Mouse (Mus musculus) right cerebral cortex, postnatal 10 days (tissue): ENCODE measurements around the gene BC025920.
A peak's percentile ranks its signal among the peaks of the same experiment; 100 is the strongest.

Source experiments
- DNase-seq, 2 experiments: peaks; one replicate each; pipeline ENCODE4 v3.0.0; 2021; ENCODE audit warnings: low spot score in 2 of 2

BC025920 gene

GRCm38 (mm10) chr10:81574081-81575056 lies 31.7 kb upstream of the BC025920 start, which contains the start of gene Tle2:
TSS of gene Tle2 (plus strand) at chr10:81574561.
- DNase-seq: no peak

GRCm38 (mm10) chr10:81575208-81575631 lies 30.9 kb upstream of the BC025920 start:
- DNase-seq: no peak

DNA sequence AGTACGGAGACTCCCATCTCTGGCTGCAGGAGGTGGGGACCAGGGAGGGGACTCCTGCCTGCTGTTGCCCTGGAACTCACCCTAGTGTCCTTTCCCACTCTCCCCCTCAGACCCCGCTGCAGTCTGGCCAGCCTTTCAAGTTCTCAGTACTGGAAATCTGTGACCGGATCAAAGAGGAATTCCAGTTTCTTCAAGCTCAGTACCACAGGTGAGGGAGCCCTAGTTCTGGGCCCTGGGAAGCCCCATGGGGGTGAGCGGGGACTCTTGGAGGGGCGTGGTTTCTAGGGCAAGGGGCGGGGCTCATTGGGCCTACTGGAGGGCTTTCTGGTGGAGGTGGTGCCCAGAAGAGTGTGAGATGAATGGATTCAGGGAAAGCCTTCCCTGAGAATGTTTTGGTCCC lies 30.4 kb upstream of the BC025920 start:
- DNase-seq: no peak

DNA sequence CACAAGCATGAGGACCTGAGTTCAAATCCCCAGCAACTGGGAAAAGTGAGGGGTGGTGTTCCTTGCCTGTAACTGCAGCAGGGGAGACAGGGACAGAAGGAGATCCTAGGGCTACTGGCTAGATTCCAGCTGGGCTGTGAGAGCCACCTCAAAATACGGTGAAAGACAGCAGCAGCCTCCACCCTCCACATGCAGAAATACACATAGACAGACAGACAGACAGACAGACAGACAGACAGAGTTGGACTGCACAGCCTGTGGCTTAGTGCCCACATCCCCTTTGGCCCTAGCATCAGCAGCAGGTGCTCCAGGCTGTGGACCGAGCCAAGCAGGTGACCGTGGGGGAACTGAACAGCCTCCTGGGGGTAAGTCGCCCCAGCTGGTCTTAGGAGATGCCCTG lies 26.1 kb upstream of the BC025920 start:
- no peak for DNase-seq

DNA sequence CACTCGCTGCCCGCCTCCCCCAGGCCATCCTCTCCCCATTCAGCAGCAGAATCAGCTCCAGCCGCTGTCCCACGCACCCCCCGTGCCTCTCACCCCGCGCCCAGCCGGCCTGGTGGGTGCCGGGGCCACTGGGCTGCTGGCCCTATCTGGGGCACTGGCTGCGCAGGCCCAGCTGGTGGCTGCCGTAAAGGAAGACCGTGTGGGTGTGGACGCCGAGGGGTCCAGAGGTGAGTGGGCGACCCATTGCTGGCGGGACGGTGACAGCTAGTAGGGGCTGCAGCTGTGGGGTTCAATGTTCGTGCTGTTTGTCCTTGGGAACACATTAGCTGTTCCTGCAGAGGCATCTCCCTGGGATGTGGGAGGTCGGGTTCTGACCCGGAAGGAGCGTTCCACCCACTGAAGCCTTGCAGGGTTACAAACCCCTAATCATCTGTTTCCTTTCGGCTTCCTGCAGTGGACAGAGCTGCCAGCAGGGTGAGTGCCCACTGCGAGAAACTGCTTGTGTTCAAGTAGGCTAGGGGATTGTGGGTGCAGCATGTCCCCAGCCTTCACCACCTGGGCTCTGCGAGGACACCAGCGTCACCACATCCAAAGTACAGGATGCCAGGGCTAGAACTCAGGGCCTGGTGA lies 25.5 kb upstream of the BC025920 start:
- no peak for DNase-seq

- no peak for DNase-seq
These were observed 22.7 kb upstream of the BC025920 start for GRCm38 (mm10) chr10:81583347-81583746.

GRCm38 (mm10) chr10:81588739-81589138 lies 17.3 kb upstream of the BC025920 start:
- DNase-seq: no peak

- DNase-seq: no peak
These were observed 14.2 kb upstream of the BC025920 start for GRCm38 (mm10) chr10:81591846-81592245.

DNA sequence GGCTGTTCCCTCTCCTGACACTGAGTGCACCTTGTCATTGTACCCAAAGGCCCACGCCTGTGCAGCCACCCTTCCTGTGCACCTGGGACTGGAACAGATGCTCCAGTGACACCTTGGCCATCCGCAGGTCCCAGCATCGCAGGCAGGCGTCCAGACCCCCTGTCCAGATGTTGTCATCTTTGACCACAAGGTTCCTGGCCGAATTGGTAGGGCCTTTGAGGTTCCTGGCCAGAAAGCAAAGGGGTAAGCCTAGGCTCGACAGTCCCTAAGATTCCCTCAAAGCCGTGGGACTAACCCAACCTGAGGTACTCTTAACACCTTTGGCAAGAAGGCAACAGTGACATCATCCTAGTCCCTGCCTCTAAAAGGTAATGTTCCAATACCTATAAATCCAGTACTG lies 13.4 kb upstream of the BC025920 start:
- DNase-seq: no peak

DNA sequence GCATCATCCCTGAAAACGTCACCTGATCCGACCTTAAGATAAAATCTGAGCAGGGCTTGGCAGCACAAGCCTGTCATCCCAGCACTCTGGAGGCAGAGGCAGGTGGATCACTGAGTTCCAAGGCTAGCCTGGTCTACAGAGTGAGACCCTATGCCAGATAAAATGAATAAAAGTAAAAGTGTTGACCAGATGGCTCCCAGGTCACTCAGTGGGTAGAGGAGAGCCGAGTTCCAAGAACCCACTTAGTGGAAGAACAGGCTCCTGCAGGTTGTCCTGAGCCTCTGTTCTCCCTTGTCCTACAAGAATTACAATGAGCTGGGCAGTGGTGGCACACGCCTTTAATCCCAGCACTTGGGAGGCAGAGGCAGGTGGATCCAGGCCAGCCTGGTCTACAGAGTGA lies 12.8 kb upstream of the BC025920 start:
- no peak for DNase-seq

DNA sequence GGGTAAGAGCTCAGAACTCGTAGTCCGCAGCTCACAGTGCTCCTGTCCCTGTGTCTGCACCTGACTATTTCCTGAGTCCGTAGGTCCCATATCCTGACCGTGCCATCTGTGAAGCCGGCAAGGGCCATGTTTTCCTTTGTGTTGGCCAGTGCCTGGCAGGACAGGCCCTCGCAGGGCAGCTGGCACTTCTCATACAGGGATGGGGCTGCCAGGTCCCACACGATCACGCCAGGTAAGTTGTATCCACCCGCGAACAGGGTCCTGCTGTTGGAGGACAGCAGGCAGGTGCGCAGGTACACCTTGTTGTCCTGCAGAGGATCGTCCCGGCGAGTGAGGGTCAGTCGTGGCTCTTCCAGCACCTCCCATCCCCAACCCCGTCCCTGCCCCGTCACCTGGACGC lies 12.1 kb upstream of the BC025920 start:
- DNase-seq: no peak

- no peak for DNase-seq
These were observed 10.5 kb upstream of the BC025920 start for GRCm38 (mm10) chr10:81595599-81595998.

- no peak for DNase-seq
These were observed 9.5 kb upstream of the BC025920 start for GRCm38 (mm10) chr10:81596611-81597010.

DNA sequence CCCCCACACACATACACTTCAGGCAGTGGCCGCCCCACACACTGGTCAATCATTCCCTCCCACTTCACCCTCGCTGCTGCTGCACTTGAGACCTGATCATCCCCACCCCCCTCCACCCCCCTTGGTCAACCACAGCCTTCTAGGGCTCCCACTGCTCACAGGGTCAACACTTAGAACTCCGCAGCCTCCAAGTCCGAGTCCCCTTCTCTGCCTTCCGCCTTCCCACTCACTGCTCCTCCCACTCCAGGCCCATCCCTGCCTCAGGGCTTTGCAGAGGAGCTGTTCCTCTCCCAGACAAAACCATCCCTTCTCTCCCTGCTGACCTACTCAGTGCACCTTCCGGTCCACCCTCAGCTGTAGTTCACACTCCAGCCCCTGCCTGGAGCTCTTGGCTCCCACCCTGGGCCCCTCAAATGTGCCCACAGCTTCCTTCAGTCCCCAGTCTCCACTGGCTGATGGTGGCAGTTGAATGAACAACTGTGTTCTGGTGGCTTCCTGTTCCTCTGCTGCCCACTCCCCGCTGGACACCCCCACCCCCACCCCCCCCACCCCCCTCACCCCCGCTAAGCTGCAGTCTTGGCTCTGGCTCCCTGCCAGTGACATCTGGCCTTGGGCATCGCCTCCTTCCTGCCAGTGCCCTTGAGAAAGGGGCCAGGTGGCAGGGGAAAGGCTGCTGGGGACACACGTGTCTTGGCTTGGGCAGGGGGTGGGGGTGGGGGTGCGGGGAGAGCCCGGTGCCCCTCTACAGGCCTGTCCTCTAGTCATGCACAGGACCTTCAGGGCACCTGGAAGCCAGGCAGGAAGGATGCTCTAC lies 8.7 kb upstream of the BC025920 start:
- DNase-seq: no peak

- DNase-seq: no peak
These were observed 7.7 kb upstream of the BC025920 start for GRCm38 (mm10) chr10:81598342-81598741.

- DNase-seq: no peak
These were observed 7.2 kb upstream of the BC025920 start for GRCm38 (mm10) chr10:81598871-81599270.

- no peak for DNase-seq
These were observed 6.4 kb upstream of the BC025920 start for GRCm38 (mm10) chr10:81599630-81600029.

- no peak for DNase-seq
These were observed 6.0 kb upstream of the BC025920 start for GRCm38 (mm10) chr10:81600096-81600495.

- DNase-seq: peak; percentile 97
These were observed 5.3 kb upstream of the BC025920 start, which contains the start of gene Tle6 for GRCm38 (mm10) chr10:81600738-81601203. TSS of gene Tle6 (minus strand) at chr10:81601073.

GRCm38 (mm10) chr10:81601396-81601905 lies 4.6 kb upstream of the BC025920 start:
- no peak for DNase-seq

DNA sequence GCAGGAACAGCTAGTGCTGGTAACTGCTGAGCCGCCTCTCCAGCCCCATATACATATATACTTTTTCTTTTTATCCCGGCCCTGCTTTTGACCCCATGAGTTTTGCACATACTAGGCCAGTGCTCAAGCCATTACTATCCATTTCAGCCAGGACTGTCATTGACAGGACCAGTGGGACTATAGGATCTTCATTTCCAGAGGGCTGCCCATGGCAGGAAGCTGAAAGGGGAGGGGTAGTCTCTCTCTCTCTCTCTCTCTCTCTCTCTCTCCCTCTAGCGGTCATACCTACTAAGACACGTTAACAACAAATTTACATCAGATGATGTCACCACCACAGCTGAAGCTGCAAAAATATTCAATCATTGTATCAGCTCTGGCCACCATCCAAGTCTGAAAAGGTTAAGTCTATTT lies 3.3 kb upstream of the BC025920 start:
- DNase-seq: no peak
